ENCODE assay signal across 29 mouse cellular contexts in the genomic region with DNA sequence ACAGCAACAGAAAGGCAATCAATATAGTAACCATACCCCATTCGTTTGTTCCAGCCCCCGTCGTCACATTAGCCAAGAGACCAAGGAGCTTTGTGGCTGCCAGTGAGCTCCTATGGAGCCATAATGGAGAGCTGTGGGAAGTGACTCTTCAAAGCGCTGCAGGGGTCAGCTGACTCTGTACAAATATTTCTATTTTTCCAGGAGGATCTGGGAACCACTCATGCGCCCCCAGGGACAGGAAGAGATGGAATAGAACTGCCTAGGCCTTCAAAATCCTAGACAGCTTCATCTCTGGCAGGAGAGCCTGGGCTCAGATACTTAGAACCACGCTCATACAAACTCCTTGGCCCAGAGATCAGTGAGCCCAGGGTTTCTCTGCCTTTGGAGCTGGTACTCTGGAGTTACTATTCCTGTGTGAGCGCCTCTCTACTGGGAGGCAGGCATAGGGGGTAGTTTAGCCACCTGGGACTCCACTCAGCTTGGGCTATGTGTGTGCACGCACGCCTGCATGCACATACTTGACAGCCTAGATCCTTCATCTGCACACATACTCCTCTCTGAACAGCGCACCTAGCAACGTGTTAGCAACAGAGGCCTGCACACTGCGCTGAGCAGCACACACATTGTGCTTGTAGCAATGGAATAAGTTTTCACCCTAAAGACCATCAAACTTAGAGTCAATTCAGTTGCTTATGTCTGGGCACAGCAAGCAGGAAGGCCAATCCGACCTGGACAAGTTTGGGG. TPM values are rescaled to one million over a fixed set of nuclear protein-coding genes. Genes with fewer than 3 reads are reported as not detected.
"Had no signal": no experiment of that assay in that cellular context is flagged by ENCODE, and none has a peak within 500 bp of the region (broad histone marks: within the 10 kb centered on the region; RNA-seq: fewer than 3 reads in every experiment).

No protein-coding gene starts in this region.

- H3K4me1 ChIP-seq: midbrain, embryonic 13.5 days; stomach, embryonic 15.5 days had no signal

- ATAC-seq: liver, postnatal 0 days; lung, postnatal 0 days; midbrain, embryonic 13.5 days; midbrain, embryonic 16.5 days had no signal

- H3K27ac ChIP-seq: limb, embryonic 12.5 days; limb, embryonic 15.5 days; liver, embryonic 14.5 days; macrophage; midbrain, embryonic 13.5 days had no signal

- H3K27me3 ChIP-seq: kidney, embryonic 15.5 days; limb, embryonic 12.5 days; limb, embryonic 15.5 days; midbrain, embryonic 13.5 days; stomach, embryonic 15.5 days had no signal

- H3K4me2 ChIP-seq: kidney, embryonic 15.5 days; limb, embryonic 12.5 days; limb, embryonic 15.5 days; liver, embryonic 11.5 days; lung, embryonic 14.5 days; midbrain, embryonic 13.5 days; stomach, embryonic 15.5 days had no signal

- H3K4me3 ChIP-seq: kidney, embryonic 15.5 days; limb, embryonic 12.5 days; limb, embryonic 15.5 days; midbrain, embryonic 13.5 days; myocyte; stomach, embryonic 15.5 days had no signal

- H3K36me3 ChIP-seq: kidney, embryonic 15.5 days; limb, embryonic 12.5 days; limb, embryonic 15.5 days; stomach, embryonic 15.5 days had no signal

- H3K9ac ChIP-seq: kidney, embryonic 15.5 days; limb, embryonic 12.5 days; limb, embryonic 15.5 days; liver, embryonic 14.5 days; liver, postnatal 0 days; lung, embryonic 14.5 days; midbrain, embryonic 13.5 days; stomach, embryonic 15.5 days had no signal

- H3K9me3 ChIP-seq: kidney, embryonic 15.5 days; limb, embryonic 12.5 days; limb, embryonic 15.5 days; midbrain, embryonic 13.5 days; stomach, embryonic 15.5 days had no signal

- DNase-seq: kidney, adult 8-10 months; kidney, postnatal 10 days; kidney, postnatal 36 days; layer of hippocampus, adult 9-11 months; left cerebral cortex, postnatal 4 days; liver, postnatal 0 days; lung, embryonic 14.5 days; right cerebral cortex, adult 18-20 months; right cerebral cortex, postnatal 4 days; spleen, adult 18-20 months; thymus, postnatal 25 days had no signal

RNA-seq across cellular contexts. Expression of a gene that starts 21.1 kb away (rescaled TPM):
- total RNA-seq: layer of hippocampus, postnatal 25 days; left cerebral cortex, postnatal 14 days; left cerebral cortex, postnatal 4 days; megakaryocyte, adult 5-6 weeks; monocyte, adult 5-6 weeks had no signal
- polyA plus RNA-seq: kidney, embryonic 15.5 days; limb, embryonic 12.5 days; limb, embryonic 15.5 days; liver, embryonic 14.5 days; liver, postnatal 0 days; lung, embryonic 14.5 days; lung, postnatal 0 days; macrophage; midbrain, embryonic 13.5 days; midbrain, embryonic 16.5 days; myocyte; neural tube, embryonic 14.5 days; thymus, postnatal 0 days had no signal

RNA-seq across cellular contexts. Expression of a gene that starts 55.8 kb away (rescaled TPM):
- total RNA-seq: layer of hippocampus, postnatal 25 days; left cerebral cortex, adult 8-10 months; left cerebral cortex, postnatal 14 days; megakaryocyte, adult 5-6 weeks; monocyte, adult 5-6 weeks had no signal
- polyA plus RNA-seq: liver, postnatal 0 days; macrophage; midbrain, embryonic 16.5 days; myocyte; neural tube, embryonic 14.5 days had no signal
